Mouse (Mus musculus): ENCODE measurements around the gene Cdh10.

DNA sequence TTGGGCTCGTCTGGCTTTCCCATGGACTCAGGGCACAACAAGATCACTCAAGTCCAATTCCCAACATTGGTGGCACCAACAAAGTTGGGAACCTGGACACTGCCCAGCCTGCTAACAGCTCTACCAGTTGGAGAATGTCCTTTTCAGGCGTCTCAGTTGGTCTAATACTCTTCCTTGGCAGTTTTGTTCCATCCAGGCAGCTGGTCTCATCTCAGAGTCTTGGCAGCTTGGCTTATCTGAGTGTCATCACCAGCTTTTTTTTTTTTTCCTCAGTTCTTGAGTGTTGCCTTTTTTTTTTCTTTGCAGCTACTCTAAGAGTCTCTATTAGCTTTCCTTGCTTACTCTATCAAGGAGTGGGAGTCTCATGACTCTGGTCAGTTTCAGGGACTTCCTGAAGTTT is 85.4 kb downstream of the Cdh10 start:
- no peak for TF ChIP-seq CTCF (IDR thresholded peaks at IDR 0.05; ENCODE audit: borderline replicate concordance, insufficient read depth, low read depth, low read length)
- no peak for TF ChIP-seq POLR2A (IDR thresholded peaks at IDR 0.05; ENCODE audit: borderline replicate concordance, insufficient read depth, low read length)

All from cerebellum, adult 2 months (tissue).